Mouse (Mus musculus): ENCODE data around the gene Chmp6. TPM values are rescaled to one million over a fixed set of nuclear protein-coding genes. Genes with fewer than 3 reads are reported as not detected.

Gene Chmp6
- total and polyA plus RNA-seq, 2 experiments from 2014 or later = 115 to 117 TPM

- TF ChIP-seq CTCF (IDR thresholded peaks at IDR 0.05; ENCODE audit: low read depth) = no peak
- H3K4me1 ChIP-seq (ENCODE audit: insufficient read depth, low read length) = peaks cover 13% of the 10 kb centered on the region
Measured at GRCm38 (mm10) chr11:119954233-119954632, 41.0 kb downstream of the Chmp6 start.

GRCm38 (mm10) chr11:119954749-119955337, 41.6 kb downstream of the Chmp6 start:
- Histone ChIP-seq H3K4me3 (ENCODE audit: low read length) (no peak overlapping the region), H3K4me1 (ENCODE audit: insufficient read depth, low read length) (peaks cover 13% of the 10 kb centered on the region), H3K27ac (no peak overlapping the region), H3K4me2 (ENCODE audit: low read depth, low read length) (no peak overlapping the region), H3K9ac (replicated peaks; ENCODE audit: low read length) (no peak overlapping the region), H3K27me3 (ENCODE audit: insufficient read depth, low read length) (no peaks in the 10 kb centered on the region), H3K36me3 (ENCODE audit: insufficient read depth, low read length) (no peaks in the 10 kb centered on the region), H3K9me3 (ENCODE audit: low read length) (no peaks in the 10 kb centered on the region)
- 87% methylated on average over 2 of the region's 2 CpGs for WGBS
- ATAC-seq = no peak
- TF ChIP-seq CTCF (IDR thresholded peaks at IDR 0.05; ENCODE audit: low read depth) = no peak
- DNase-seq (ENCODE audit: low spot score) = no peak

More at GRCm38 (mm10) chr11:119954233-119954632, 41.0 kb downstream of the Chmp6 start:
- ATAC-seq (no peak), DNase-seq (ENCODE audit: low spot score) (no peak)
- Histone ChIP-seq H3K27ac (no peak overlapping the region), H3K9me3 (ENCODE audit: low read length) (no peaks in the 10 kb centered on the region), H3K9ac (replicated peaks; ENCODE audit: low read length) (no peak overlapping the region), H3K36me3 (ENCODE audit: insufficient read depth, low read length) (no peaks in the 10 kb centered on the region), H3K4me3 (ENCODE audit: low read length) (no peak overlapping the region), H3K4me2 (ENCODE audit: low read depth, low read length) (no peak overlapping the region), H3K27me3 (ENCODE audit: insufficient read depth, low read length) (no peaks in the 10 kb centered on the region)
- WGBS = 89% methylated on average over 4 of the region's 4 CpGs

- Histone ChIP-seq H3K4me2 (ENCODE audit: low read depth, low read length) (no peak overlapping the region), H3K27ac (no peak overlapping the region), H3K9me3 (ENCODE audit: low read length) (no peaks in the 10 kb centered on the region), H3K27me3 (ENCODE audit: insufficient read depth, low read length) (no peaks in the 10 kb centered on the region), H3K4me1 (ENCODE audit: insufficient read depth, low read length) (peaks cover 13% of the 10 kb centered on the region), H3K36me3 (ENCODE audit: insufficient read depth, low read length) (no peaks in the 10 kb centered on the region), H3K4me3 (ENCODE audit: low read length) (no peak overlapping the region), H3K9ac (replicated peaks; ENCODE audit: low read length) (no peak overlapping the region)
- no peak for TF ChIP-seq CTCF (IDR thresholded peaks at IDR 0.05; ENCODE audit: low read depth)
- ATAC-seq (no peak), DNase-seq (ENCODE audit: low spot score) (no peak)
- 76% methylated on average over 3 of the region's 3 CpGs for WGBS
Measured at GRCm38 (mm10) chr11:119955432-119955831, 42.2 kb downstream of the Chmp6 start.

- WGBS = 76% methylated on average over 13 of the region's 13 CpGs
- ATAC-seq = no peak
- Histone ChIP-seq H3K4me1 (ENCODE audit: insufficient read depth, low read length) (peaks cover 13% of the 10 kb centered on the region), H3K9ac (replicated peaks; ENCODE audit: low read length) (no peak overlapping the region), H3K4me2 (ENCODE audit: low read depth, low read length) (no peak overlapping the region), H3K36me3 (ENCODE audit: insufficient read depth, low read length) (no peaks in the 10 kb centered on the region), H3K4me3 (ENCODE audit: low read length) (no peak overlapping the region), H3K9me3 (ENCODE audit: low read length) (no peaks in the 10 kb centered on the region), H3K27ac (no peak overlapping the region), H3K27me3 (ENCODE audit: insufficient read depth, low read length) (no peaks in the 10 kb centered on the region)
- no peak for TF ChIP-seq CTCF (IDR thresholded peaks at IDR 0.05; ENCODE audit: low read depth)
- no peak for DNase-seq (ENCODE audit: low spot score)
Measured at GRCm38 (mm10) chr11:119956590-119956989, 43.3 kb downstream of the Chmp6 start.

GRCm38 (mm10) chr11:119958856-119959255, 45.6 kb downstream of the Chmp6 start:
- Histone ChIP-seq H3K27me3 (ENCODE audit: insufficient read depth, low read length) (no peaks in the 10 kb centered on the region), H3K27ac (no peak overlapping the region), H3K36me3 (ENCODE audit: insufficient read depth, low read length) (no peaks in the 10 kb centered on the region), H3K4me1 (ENCODE audit: insufficient read depth, low read length) (no peaks in the 10 kb centered on the region), H3K4me2 (ENCODE audit: low read depth, low read length) (no peak overlapping the region), H3K4me3 (ENCODE audit: low read length) (no peak overlapping the region), H3K9ac (replicated peaks; ENCODE audit: low read length) (no peak overlapping the region), H3K9me3 (ENCODE audit: low read length) (no peaks in the 10 kb centered on the region)
- no peak for TF ChIP-seq CTCF (IDR thresholded peaks at IDR 0.05; ENCODE audit: low read depth)
- WGBS = 87% methylated on average over 7 of the region's 7 CpGs
- DNase-seq (ENCODE audit: low spot score) = no peak
- ATAC-seq = no peak

- TF ChIP-seq CTCF (IDR thresholded peaks at IDR 0.05; ENCODE audit: low read depth) = no peak
- DNase-seq (ENCODE audit: low spot score) = no peak
- H3K4me3 ChIP-seq (ENCODE audit: low read length) = no peak overlapping the region
- no peak overlapping the region for H3K4me2 ChIP-seq (ENCODE audit: low read depth, low read length)
- H3K9ac ChIP-seq (replicated peaks; ENCODE audit: low read length) = no peak overlapping the region
- 0 out of 2 replicates have a peak, but pooled peaks cover under 1% of the 10 kb centered on the region for H3K4me1 ChIP-seq (ENCODE audit: insufficient read depth, low read length)
- H3K9me3 ChIP-seq (ENCODE audit: low read length) = no peaks in the 10 kb centered on the region
- H3K36me3 ChIP-seq (ENCODE audit: insufficient read depth, low read length) = no peaks in the 10 kb centered on the region
- WGBS = 88% methylated on average over 4 of the region's 4 CpGs
- H3K27me3 ChIP-seq (ENCODE audit: insufficient read depth, low read length) = no peaks in the 10 kb centered on the region
- no peak for ATAC-seq
- H3K27ac ChIP-seq = no peak overlapping the region
Measured at GRCm38 (mm10) chr11:119959714-119960113, 46.5 kb downstream of the Chmp6 start.

GRCm38 (mm10) chr11:119960671-119961070, 47.4 kb downstream of the Chmp6 start:
- ATAC-seq (no peak), DNase-seq (ENCODE audit: low spot score) (no peak)
- no peaks in the 10 kb centered on the region for H3K27me3 ChIP-seq (ENCODE audit: insufficient read depth, low read length)
- no peak overlapping the region for H3K4me2 ChIP-seq (ENCODE audit: low read depth, low read length)
- H3K9me3 ChIP-seq (ENCODE audit: low read length) = no peaks in the 10 kb centered on the region
- H3K9ac ChIP-seq (replicated peaks; ENCODE audit: low read length) = no peak overlapping the region
- no peak overlapping the region for H3K27ac ChIP-seq
- 89% methylated on average over 6 of the region's 6 CpGs for WGBS
- no peak for TF ChIP-seq CTCF (IDR thresholded peaks at IDR 0.05; ENCODE audit: low read depth)
- peaks cover 3% of the 10 kb centered on the region; the same call in 1 of the 2 replicates for H3K4me1 ChIP-seq (ENCODE audit: insufficient read depth, low read length)
- H3K36me3 ChIP-seq (ENCODE audit: insufficient read depth, low read length) = no peaks in the 10 kb centered on the region
- no peak overlapping the region for H3K4me3 ChIP-seq (ENCODE audit: low read length)

All from hindbrain, postnatal 0 days (tissue).